Mouse (Mus musculus) neural tube, embryonic 11.5 days (tissue): ENCODE results near the gene Lrrn3. TPM values are rescaled to one million over a fixed set of nuclear protein-coding genes. Genes with fewer than 3 reads are reported as not detected.

ENCODE experiments used
- ATAC-seq: fragments of 200-750 bp; cut with Nextera tagmentation; 2 replicates; pipeline ENCODE4 v1.8.0; 2017; ENCODE audit warnings: moderate number of reproducible peaks, mild to moderate bottlenecking, moderate TSS enrichment, moderate library complexity; ENCODE audit not compliant: insufficient read depth, low FRiP score, low TSS enrichment
- DNase-seq: peaks from one replicate; pipeline ENCODE4 v3.0.0-alpha.2; 2015; ENCODE audit warnings: low spot score
- H3K27ac ChIP-seq: fragments of 300-500 bp; sonication (generic); 2 replicates; pipeline ENCODE4 v1.5.1; 2014; ENCODE audit warnings: low read depth, mild to moderate bottlenecking, low read length
- H3K27me3 ChIP-seq: fragments of 300-500 bp; sonication (generic); 2 replicates; pipeline ENCODE4 v1.6.1; 2014; ENCODE audit warnings: mild to moderate bottlenecking, low read length, mixed read lengths; ENCODE audit not compliant: control insufficient read depth, insufficient read depth
- H3K36me3 ChIP-seq: fragments of 300-500 bp; sonication (generic); 2 replicates; pipeline ENCODE4 v1.6.1; 2014; ENCODE audit warnings: mild to moderate bottlenecking, low read length, moderate library complexity, mixed read lengths; ENCODE audit not compliant: control insufficient read depth, insufficient read depth
- H3K4me1 ChIP-seq: fragments of 300-500 bp; sonication (generic); 2 replicates; pipeline ENCODE4 v1.6.1; 2014; ENCODE audit warnings: low read length, mixed read lengths; ENCODE audit not compliant: control insufficient read depth, insufficient read depth
- H3K4me2 ChIP-seq: fragments of 300-500 bp; sonication (generic); 2 replicates; pipeline ENCODE4 v1.6.1; 2014; ENCODE audit warnings: low read depth, mild to moderate bottlenecking, moderate library complexity
- H3K4me3 ChIP-seq: fragments of 300-500 bp; sonication (generic); 2 replicates; pipeline ENCODE4 v1.5.1; 2014; ENCODE audit warnings: low read depth, low read length
- H3K9ac ChIP-seq: fragments of 300-500 bp; sonication (generic); 2 replicates; pipeline ENCODE4 v1.6.1; 2014; ENCODE audit warnings: mild to moderate bottlenecking, low read length
- H3K9me3 ChIP-seq: fragments of 300-500 bp; sonication (generic); 2 replicates; pipeline ENCODE4 v1.6.1; 2016; ENCODE audit warnings: low read length; ENCODE audit not compliant: control insufficient read depth
- WGBS: fragments of 180-500 bp; shearing (Covaris S2); extraction: QIAGEN DNeasy Blood & Tissue Kit; methylation state at CpG from one replicate; pipeline ENCODE4 v1.1.7; 2014; 5-methylcytosine and 5-hydroxymethylcytosine counted together
- polyA plus RNA-seq: library from polyadenylated mRNA; unstranded; fragments of >200 nt; fragmentation: Nextera tagmentation; extraction: Ambion mirVana; gene quantifications from 2 replicates; pipeline ENCODE4 v1.2.1, GENCODE M21; 2014

Lrrn3 gene
- polyA plus RNA-seq, 1 experiment from 2014 or later: 57.2 TPM

- no peak overlapping the region for H3K4me2 ChIP-seq
- no peak for ATAC-seq
- H3K4me1 ChIP-seq: no peaks in the 10 kb centered on the region
- no peaks in the 10 kb centered on the region for H3K36me3 ChIP-seq
- H3K27ac ChIP-seq: no peak overlapping the region
- no peak overlapping the region for H3K4me3 ChIP-seq
- WGBS: 70% methylated on average over 3 of the region's 3 CpGs
- DNase-seq: no peak
- H3K9me3 ChIP-seq: no peaks in the 10 kb centered on the region
- H3K9ac ChIP-seq: no peak overlapping the region
- H3K27me3 ChIP-seq: no peaks in the 10 kb centered on the region
Observed at GRCm38 (mm10) chr12:41409431-41409830, 76.8 kb downstream of the Lrrn3 start.

DNA sequence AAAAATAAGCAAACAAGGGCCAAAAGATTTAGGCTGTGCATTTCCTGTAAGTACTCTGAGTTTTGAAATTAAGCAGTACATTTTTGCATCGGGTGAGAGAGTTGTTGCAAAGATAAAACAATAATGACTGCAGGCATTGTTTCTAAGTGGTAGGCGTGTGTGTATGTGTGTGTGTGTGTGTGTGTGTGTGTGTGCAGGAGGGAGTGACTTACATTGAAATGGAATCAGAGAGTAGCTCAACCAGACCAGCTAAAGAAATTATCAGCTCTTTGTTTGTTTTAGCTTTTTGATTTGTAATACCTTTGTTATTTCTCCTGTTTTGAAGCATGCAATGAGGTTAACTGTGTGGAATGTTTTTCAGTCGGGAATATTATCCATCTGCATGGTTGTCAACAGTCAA, 84.3 kb downstream of the Lrrn3 start:
- Histone ChIP-seq H3K4me1 (no peaks in the 10 kb centered on the region), H3K27ac (no peak overlapping the region), H3K4me3 (no peak overlapping the region), H3K4me2 (no peak overlapping the region), H3K9ac (no peak overlapping the region), H3K9me3 (no peaks in the 10 kb centered on the region), H3K36me3 (no peaks in the 10 kb centered on the region), H3K27me3 (no peaks in the 10 kb centered on the region)
- no peak for ATAC-seq
- no peak for DNase-seq
- 77% methylated on average over 3 of the region's 3 CpGs for WGBS
